Mouse (Mus musculus) CD4-positive, CD25-positive, alpha-beta regulatory T cell, adult 2 months (primary cell): ENCODE data around the gene Olfr1271.
"Not testable (repeated sequence)": the region's sequence is repeated elsewhere in the genome, so short reads cannot be mapped to it uniquely, and the experiment has no call there.

Source experiments
- DNase-seq: peaks from one replicate; pipeline ENCODE4 v3.0.0-alpha.2; 2012; ENCODE audit warnings: low read depth, low spot score

Olfr1271 gene

GRCm38 (mm10) chr2:90270932-90271331, at the start of gene Olfr1271:
Olfr1271 (minus strand) TSS chr2:90271032.
- no peak for DNase-seq

GRCm38 (mm10) chr2:90292741-90293140, 21.9 kb upstream of the Olfr1271 start, which contains the start of gene Olfr1272:
Olfr1272 (minus strand) TSS chr2:90292841.
- DNase-seq: no peak

- no peak for DNase-seq
Observed at GRCm38 (mm10) chr2:90257492-90257891, 13.3 kb downstream of the Olfr1271 start, which contains the start of gene Olfr142. Olfr142 (minus strand) TSS chr2:90257592.

DNA sequence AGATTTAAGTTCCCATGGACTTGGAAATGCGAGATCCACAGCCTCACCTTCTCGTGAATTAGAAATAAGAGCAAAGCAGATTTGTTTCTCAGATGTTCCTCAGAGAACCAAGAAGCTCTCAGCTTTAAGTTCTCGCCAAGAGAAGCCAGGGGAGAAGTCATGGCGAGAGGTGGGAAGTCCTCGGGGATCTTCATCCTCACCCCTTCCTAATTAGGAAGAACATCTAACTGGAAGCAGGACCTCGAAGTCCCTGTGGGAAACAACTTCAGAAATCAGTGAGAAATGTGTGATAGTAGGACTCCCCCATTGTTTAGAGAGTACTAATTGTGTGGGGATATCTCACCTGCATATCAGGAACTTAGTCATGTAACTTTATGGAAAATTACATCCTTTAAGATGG, 46.4 kb downstream of the Olfr1271 start, which contains the start of gene Olfr1506:
Gene Olfr1506, minus strand, starts transcription at position 101 of the 400 bp plus-strand sequence.
- not testable (repeated sequence) for DNase-seq
